ENCODE assay signal across 19 mouse cellular contexts in the genomic region with DNA sequence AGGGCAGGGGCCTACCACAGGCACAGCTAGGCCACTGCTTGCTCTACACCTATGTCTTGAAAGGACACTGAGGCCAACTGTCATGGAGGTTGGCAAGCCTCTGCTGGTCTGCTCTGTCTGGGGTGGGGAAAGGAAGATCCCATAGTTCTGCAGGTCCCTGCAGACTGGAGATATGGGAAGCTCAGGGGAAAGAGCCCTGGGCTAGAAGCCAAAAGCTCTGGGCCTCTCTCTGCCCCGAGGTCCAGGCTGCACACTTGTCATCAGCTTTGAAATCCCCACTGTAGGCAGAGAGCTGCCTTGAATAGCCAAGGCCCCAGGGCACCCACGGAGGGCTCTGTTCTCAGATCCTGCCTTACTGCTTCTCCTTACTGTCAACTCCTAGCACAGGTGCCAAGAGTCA. TPM values are rescaled to one million over a fixed set of nuclear protein-coding genes. Genes with fewer than 3 reads are reported as not detected.
DNase-seq lines count a peak whose midpoint lies in the region; ATAC-seq and TF ChIP-seq lines count a peak whose summit lies in the region.
"Had no signal": no experiment of that assay in that cellular context is flagged by ENCODE, and none has a peak within 500 bp of the region (broad histone marks: within the 10 kb centered on the region; RNA-seq: fewer than 3 reads in every experiment).

No protein-coding gene starts in this region.

- intact Hi-C loops in heart, postnatal 10 days (cut with DNase I) = no loop called here

- no peak for ATAC-seq in heart, embryonic 12.5 days (ENCODE audit: insufficient number of reproducible peaks, low FRiP score)
- peak; percentile 60; the same call in 1 of the 2 replicates for ATAC-seq in heart, embryonic 16.5 days (replicated peaks; ENCODE audit: extremely low read depth, insufficient read depth, low FRiP score)
- ATAC-seq in lung, embryonic 15.5 days (ENCODE audit: borderline replicate concordance, extremely low read depth, low FRiP score, low TSS enrichment) = 0 out of 2 replicates have a peak, but pooled peaks have one; percentile 31
- ATAC-seq: forebrain, embryonic 14.5 days; intestine, embryonic 15.5 days had no signal

- no peaks in the 10 kb centered on the region for H3K9me3 ChIP-seq in heart, embryonic 12.5 days (replicated peaks)
- H3K9me3 ChIP-seq in heart, embryonic 16.5 days (replicated peaks; ENCODE audit: control insufficient read depth, low read length) = 0 out of 2 replicates have a peak, but pooled peaks cover 2% of the 10 kb centered on the region
- no peaks in the 10 kb centered on the region for H3K9me3 ChIP-seq in lung, embryonic 15.5 days
- H3K9me3 ChIP-seq: embryonic facial prominence, embryonic 10.5 days; forebrain, embryonic 10.5 days; intestine, embryonic 15.5 days; kidney, embryonic 15.5 days had no signal

- TF ChIP-seq POLR2A in lung, adult 2 months (IDR thresholded peaks at IDR 0.05; ENCODE audit: borderline replicate concordance, extremely low read depth, low read depth, low read length) = no peak

- no peaks in the 10 kb centered on the region for H3K27me3 ChIP-seq in heart, embryonic 12.5 days (replicated peaks)
- H3K27me3 ChIP-seq in heart, embryonic 16.5 days (ENCODE audit: control insufficient read depth, insufficient read depth, low read length) = no peaks in the 10 kb centered on the region
- H3K27me3 ChIP-seq in lung, embryonic 15.5 days = no peaks in the 10 kb centered on the region
- H3K27me3 ChIP-seq: intestine, embryonic 15.5 days; kidney, embryonic 15.5 days had no signal

- peak overlapping the region; percentile 24; the same call in 1 of the 2 replicates for H3K27ac ChIP-seq in heart, embryonic 12.5 days (ENCODE audit: poor library complexity, severe bottlenecking)
- H3K27ac ChIP-seq in heart, embryonic 16.5 days (ENCODE audit: low read length) = peak overlapping the region; percentile 35; the same call in 1 of the 2 replicates
- H3K27ac ChIP-seq in lung, embryonic 15.5 days = no peak overlapping the region
- H3K27ac ChIP-seq: embryonic facial prominence, embryonic 10.5 days; forebrain, embryonic 10.5 days; hindbrain, embryonic 14.5 days; intestine, embryonic 15.5 days; kidney, embryonic 15.5 days had no signal

- H3K4me3 ChIP-seq in heart, embryonic 12.5 days = no peak overlapping the region
- H3K4me3 ChIP-seq in heart, embryonic 16.5 days (ENCODE audit: low read length) = no peak overlapping the region
- no peak overlapping the region for H3K4me3 ChIP-seq in lung, embryonic 15.5 days
- H3K4me3 ChIP-seq in lung, adult 2 months (replicated peaks; ENCODE audit: extremely low read depth, low read depth, low read length) = no peak overlapping the region
- H3K4me3 ChIP-seq: embryonic facial prominence, embryonic 10.5 days; forebrain, embryonic 10.5 days; hindbrain, embryonic 10.5 days; intestine, embryonic 15.5 days; kidney, embryonic 15.5 days had no signal

- peaks cover 51% of the 10 kb centered on the region for H3K36me3 ChIP-seq in heart, embryonic 12.5 days
- peaks cover 21% of the 10 kb centered on the region for H3K36me3 ChIP-seq in heart, embryonic 16.5 days (ENCODE audit: control insufficient read depth, insufficient read depth)
- H3K36me3 ChIP-seq in lung, embryonic 15.5 days = peaks cover 46% of the 10 kb centered on the region

- WGBS in heart, embryonic 12.5 days = 28% methylated on average over 2 of the region's 2 CpGs
- WGBS in heart, embryonic 16.5 days = 29% methylated on average over 2 of the region's 2 CpGs
- WGBS in lung, embryonic 15.5 days = 49% methylated on average over 2 of the region's 2 CpGs
- 64% methylated on average over 2 of the region's 2 CpGs for WGBS in lung, adult 2 months

- H3K4me1 ChIP-seq in heart, embryonic 12.5 days (replicated peaks) = peaks cover 18% of the 10 kb centered on the region
- peaks cover 12% of the 10 kb centered on the region for H3K4me1 ChIP-seq in heart, embryonic 16.5 days (ENCODE audit: control insufficient read depth, insufficient read depth, low read length)
- no peaks in the 10 kb centered on the region for H3K4me1 ChIP-seq in lung, embryonic 15.5 days
- H3K4me1 ChIP-seq in lung, adult 2 months (ENCODE audit: control insufficient read depth, insufficient read depth, low read length) = no peaks in the 10 kb centered on the region
- H3K4me1 ChIP-seq: embryonic facial prominence, embryonic 10.5 days; forebrain, embryonic 10.5 days; hindbrain, embryonic 10.5 days; intestine, embryonic 15.5 days; kidney, embryonic 15.5 days had no signal

- no peak overlapping the region for H3K9ac ChIP-seq in heart, embryonic 12.5 days
- H3K9ac ChIP-seq in heart, embryonic 16.5 days (ENCODE audit: low read length) = no peak overlapping the region
- H3K9ac ChIP-seq in lung, embryonic 15.5 days = no peak overlapping the region
- H3K9ac ChIP-seq: hindbrain, embryonic 14.5 days; intestine, embryonic 15.5 days; kidney, embryonic 15.5 days had no signal

- no peak overlapping the region for H3K4me2 ChIP-seq in heart, embryonic 12.5 days
- H3K4me2 ChIP-seq in heart, embryonic 16.5 days (ENCODE audit: low read depth, low read length) = no peak overlapping the region
- H3K4me2 ChIP-seq in lung, embryonic 15.5 days = no peak overlapping the region
- H3K4me2 ChIP-seq: hindbrain, embryonic 14.5 days; intestine, embryonic 15.5 days; kidney, embryonic 15.5 days had no signal

- TF ChIP-seq CTCF in lung, adult 2 months (IDR thresholded peaks at IDR 0.05; ENCODE audit: insufficient read depth, low read length) = no peak

- no peak for DNase-seq in heart, postnatal 10 days
- no peak for DNase-seq in heart, adult 9 months (ENCODE audit: low spot score in 2 of 2)
- DNase-seq in lung, adult 2 months = no peak
- no peak for DNase-seq in right cerebral cortex, postnatal 25 days
- DNase-seq: adrenal gland, adult 8-10 months; adrenal gland, postnatal 36 days; cerebellum, adult 2 months; cerebellum, postnatal 10 days; kidney, adult 18-20 months had no signal

RNA-seq across cellular contexts. Expression of a gene that starts 20.2 kb away (rescaled TPM):
- polyA plus RNA-seq in heart, embryonic 12.5 days (2016; fragmentation: Nextera tagmentation; extraction: Ambion mirVana) = 19.0 and 22.5 TPM in 2 replicates
- total RNA-seq in heart, postnatal 10 days (2021) = 10 to 100 TPM; 18.4 to 19.3 TPM
- 19.3 and 24.5 TPM in 2 replicates for polyA plus RNA-seq in heart, embryonic 16.5 days (2015; fragmentation: Nextera tagmentation; extraction: Ambion mirVana)
- 25.6 and 27.9 TPM in 2 replicates for polyA plus RNA-seq in lung, embryonic 15.5 days (2015; fragmentation: Nextera tagmentation; extraction: Ambion mirVana)
- polyA plus RNA-seq in lung, adult 2 months (2012; rRNA removed) = 15.4 and 16.7 TPM in 2 replicates
